Mouse (Mus musculus) heart, postnatal 25 days (tissue): ENCODE data around the gene Pts. TPM values are rescaled to one million over a fixed set of nuclear protein-coding genes. Genes with fewer than 3 reads are reported as not detected.

Experiments used
- DNase-seq: peaks from one replicate; pipeline ENCODE4 v3.0.0; 2022; ENCODE audit warnings: low spot score
- intact Hi-C: fragments of 180-260 bp; cut with DNase I; formaldehyde crosslinking; loops from one replicate; pipeline ENCODE4 v1.15.1; 2025
- total RNA-seq, 2 experiments: library from RNA; stranded (reverse); gene quantifications; 2 replicates each; pipeline ENCODE4 v1.2.3; 2021

Gene Pts
- total RNA-seq, 2 experiments from 2014 or later = 29.0 to 29.5 TPM

GRCm38 (mm10) chr9:50496151-50496505, 32.4 kb downstream of the Pts start:
- intact Hi-C loops = no loop called here
- no peak for DNase-seq

- intact Hi-C loops = no loop called here
- DNase-seq = no peak
Measured at GRCm38 (mm10) chr9:50495405-50496150, 32.9 kb downstream of the Pts start.

GRCm38 (mm10) chr9:50494311-50494710, 34.2 kb downstream of the Pts start, which contains the start of gene Plet1:
Gene Plet1 (plus strand): TSS chr9:50494525.
- DNase-seq = no peak
- intact Hi-C loops = no loop called here

GRCm38 (mm10) chr9:50493777-50494176, 34.7 kb downstream of the Pts start:
- no peak for DNase-seq
- intact Hi-C loops = no loop called here

GRCm38 (mm10) chr9:50491531-50492045, 36.9 kb downstream of the Pts start:
- DNase-seq = no peak
- intact Hi-C loops = no loop called here

- DNase-seq = no peak
- intact Hi-C loops = no loop called here
Measured at GRCm38 (mm10) chr9:50490836-50491235, 37.7 kb downstream of the Pts start.

GRCm38 (mm10) chr9:50485521-50485920, 43.0 kb downstream of the Pts start:
- DNase-seq = no peak
- intact Hi-C loops = no loop called here

- no peak for DNase-seq
- intact Hi-C loops = no loop called here
Measured at GRCm38 (mm10) chr9:50482743-50483142, 45.8 kb downstream of the Pts start.

GRCm38 (mm10) chr9:50479476-50479875, 49.0 kb downstream of the Pts start:
- intact Hi-C loops = no loop called here
- no peak for DNase-seq

GRCm38 (mm10) chr9:50478826-50479225, 49.7 kb downstream of the Pts start:
- no peak for DNase-seq

GRCm38 (mm10) chr9:50477270-50477669, 51.3 kb downstream of the Pts start:
- intact Hi-C loops = no loop called here
- DNase-seq = no peak

More at GRCm38 (mm10) chr9:50478826-50479225, 49.7 kb downstream of the Pts start:
- intact Hi-C loops = no loop called here

GRCm38 (mm10) chr9:50476651-50477050, 51.9 kb downstream of the Pts start:
- intact Hi-C loops = no loop called here
- no peak for DNase-seq

- intact Hi-C loops = no loop called here
- no peak for DNase-seq
Measured at GRCm38 (mm10) chr9:50475745-50476144, 52.8 kb downstream of the Pts start.

GRCm38 (mm10) chr9:50475318-50475717, 53.2 kb downstream of the Pts start:
- no peak for DNase-seq
- intact Hi-C loops = no loop called here

Other genes with a start within 250 kb of the Pts start
- gene Rpl10-ps3, start 183.8 kb downstream of the Pts start, total RNA-seq = 100 to 1,000 TPM; 353 to 446 TPM
- gene Plet1, start 34.2 kb downstream of the Pts start, total RNA-seq = 1 to 10 TPM; 1.6 to 2.2 TPM
- 1 to 10 TPM; 1.3 to 1.4 TPM for gene Il18, start 26.1 kb upstream of the Pts start, total RNA-seq
- under 1 TPM; 0.31 to 0.36 TPM for gene Bco2, start 26.5 kb upstream of the Pts start, total RNA-seq
- gene Tex12, start 32.6 kb upstream of the Pts start, total RNA-seq = not detected
- 100 to 1,000 TPM; 709 to 741 TPM for gene Sdhd, start 75.1 kb upstream of the Pts start, total RNA-seq
- gene Timm8b, start 75.2 kb upstream of the Pts start, total RNA-seq = 100 to 1,000 TPM; 271 to 273 TPM
- under 1 TPM; 0.39 to 0.52 TPM for gene Pih1d2, start 88.6 kb upstream of the Pts start, total RNA-seq
- 10 to 100 TPM; 13.8 to 14.7 TPM for gene Nkapd1, start 88.7 kb upstream of the Pts start, total RNA-seq
- 100 to 1,000 TPM; 436 to 450 TPM for gene Dlat, start 131.1 kb upstream of the Pts start, total RNA-seq
- gene Dixdc1, start 210.8 kb upstream of the Pts start, total RNA-seq = 1 to 10 TPM; 2.5 to 5.3 TPM
- gene 2310030G06Rik, start 217.8 kb upstream of the Pts start, total RNA-seq = 1 to 10 TPM; 1.9 to 2.4 TPM
- gene Cryab, start 222.6 kb upstream of the Pts start, total RNA-seq = 1,000 to 10,000 TPM; 2,218 to 2,599 TPM
- gene Hspb2, start 223.6 kb upstream of the Pts start, total RNA-seq = 100 to 1,000 TPM; 141 to 154 TPM
- gene Fdxacb1, start 239.5 kb upstream of the Pts start, total RNA-seq = 1 to 10 TPM; 5.1 to 5.2 TPM
- gene Alg9, start 246.3 kb upstream of the Pts start, total RNA-seq = 10 to 100 TPM in 1 of 2 experiments, 1 to 10 TPM in 1; 9.9 to 11.6 TPM
- 10 to 100 TPM in 1 of 2 experiments, 1 to 10 TPM in 1; 8.9 to 10.3 TPM for gene 1110032A03Rik, start 246.8 kb upstream of the Pts start, total RNA-seq